Comparison of ENCODE assay signal across 14 mouse cellular contexts in genomic region chr19:41248968-41249367, GRCm38 (mm10). TPM values are rescaled to one million over a fixed set of nuclear protein-coding genes. Genes with fewer than 3 reads are reported as not detected.
DNase-seq lines count a peak whose midpoint lies in the region; ATAC-seq lines count a peak whose summit lies in the region.
"Had no signal": no experiment of that assay in that cellular context is flagged by ENCODE, and none has a peak within 500 bp of the region (broad histone marks: within the 10 kb centered on the region; RNA-seq: fewer than 3 reads in every experiment).

No protein-coding gene starts in this region.

- H3K9me3 ChIP-seq in embryonic facial prominence, embryonic 14.5 days (ENCODE audit: control insufficient read depth, low read length): no peaks in the 10 kb centered on the region
- H3K9me3 ChIP-seq in embryonic facial prominence, embryonic 10.5 days: no peaks in the 10 kb centered on the region
- H3K9me3 ChIP-seq in forebrain, embryonic 10.5 days: no peaks in the 10 kb centered on the region
- H3K9me3 ChIP-seq: forebrain, embryonic 13.5 days; liver, embryonic 12.5 days; stomach, embryonic 15.5 days had no signal

- no peak for ATAC-seq in embryonic facial prominence, embryonic 14.5 days (ENCODE audit: low read depth)
- ATAC-seq: forebrain, embryonic 13.5 days; liver, embryonic 12.5 days had no signal

- peak; percentile 59 for DNase-seq in embryonic facial prominence, embryonic 14.5 days (ENCODE audit: low spot score)
- no peak for DNase-seq in embryonic facial prominence, embryonic 10.5 days (ENCODE audit: low spot score)
- peak; percentile 18 to 25 for DNase-seq in kidney, adult 8-10 months
- DNase-seq in kidney, adult 18-20 months: no peak
- peak; percentile 35 for DNase-seq in kidney, postnatal 14 days
- DNase-seq in lung, postnatal 36 days: peak; percentile 41
- DNase-seq in forebrain, embryonic 10.5 days (ENCODE audit: extremely low spot score, low spot score): no peak
- no peak for DNase-seq in liver
- DNase-seq: adrenal gland, postnatal 10 days; cerebellum, postnatal 10 days; thymus, postnatal 25 days had no signal

- peaks cover 40% of the 10 kb centered on the region for H3K36me3 ChIP-seq in embryonic facial prominence, embryonic 14.5 days (ENCODE audit: control insufficient read depth, insufficient read depth, low read length)
- peaks cover 74% of the 10 kb centered on the region for H3K36me3 ChIP-seq in embryonic facial prominence, embryonic 10.5 days (replicated peaks)
- H3K36me3 ChIP-seq in forebrain, embryonic 10.5 days (replicated peaks): peaks cover 62% of the 10 kb centered on the region

- WGBS in embryonic facial prominence, embryonic 14.5 days: 59% methylated on average over 4 of the region's 4 CpGs
- WGBS in embryonic facial prominence, embryonic 10.5 days: 77% methylated on average over 4 of the region's 4 CpGs
- 80% methylated on average over 4 of the region's 4 CpGs for WGBS in forebrain, embryonic 10.5 days

- H3K4me3 ChIP-seq in embryonic facial prominence, embryonic 14.5 days (ENCODE audit: low read depth, low read length): no peak overlapping the region
- no peak overlapping the region for H3K4me3 ChIP-seq in embryonic facial prominence, embryonic 10.5 days
- no peak overlapping the region for H3K4me3 ChIP-seq in forebrain, embryonic 10.5 days
- H3K4me3 ChIP-seq: forebrain, embryonic 13.5 days; liver, embryonic 12.5 days; stomach, embryonic 15.5 days had no signal

- no peaks in the 10 kb centered on the region for H3K27me3 ChIP-seq in embryonic facial prominence, embryonic 14.5 days (replicated peaks; ENCODE audit: control insufficient read depth, insufficient read depth, low read length)
- no peaks in the 10 kb centered on the region for H3K27me3 ChIP-seq in embryonic facial prominence, embryonic 10.5 days (replicated peaks; ENCODE audit: low read depth, poor library complexity, severe bottlenecking)
- H3K27me3 ChIP-seq in forebrain, embryonic 10.5 days (ENCODE audit: poor library complexity, severe bottlenecking): no peaks in the 10 kb centered on the region
- H3K27me3 ChIP-seq: forebrain, embryonic 13.5 days; liver, embryonic 12.5 days; stomach, embryonic 15.5 days had no signal

- no peaks in the 10 kb centered on the region for H3K4me1 ChIP-seq in embryonic facial prominence, embryonic 14.5 days (ENCODE audit: control insufficient read depth, insufficient read depth, low read length)
- 0 out of 2 replicates have a peak, but pooled peaks cover 5% of the 10 kb centered on the region for H3K4me1 ChIP-seq in embryonic facial prominence, embryonic 10.5 days
- H3K4me1 ChIP-seq in forebrain, embryonic 10.5 days: no peaks in the 10 kb centered on the region
- H3K4me1 ChIP-seq: forebrain, embryonic 13.5 days; stomach, embryonic 15.5 days had no signal

- no peak overlapping the region for H3K27ac ChIP-seq in embryonic facial prominence, embryonic 14.5 days (replicated peaks; ENCODE audit: low read depth, low read length)
- no peak overlapping the region for H3K27ac ChIP-seq in embryonic facial prominence, embryonic 10.5 days (replicated peaks)
- no peak overlapping the region for H3K27ac ChIP-seq in forebrain, embryonic 10.5 days
- H3K27ac ChIP-seq: forebrain, embryonic 13.5 days; liver, embryonic 12.5 days; stomach, embryonic 15.5 days had no signal

- no peak overlapping the region for H3K4me2 ChIP-seq in embryonic facial prominence, embryonic 14.5 days (ENCODE audit: low read depth, low read length)
- H3K4me2 ChIP-seq: forebrain, embryonic 13.5 days; liver, embryonic 12.5 days; stomach, embryonic 15.5 days had no signal

- no peak overlapping the region for H3K9ac ChIP-seq in embryonic facial prominence, embryonic 14.5 days (ENCODE audit: low read depth, low read length)
- H3K9ac ChIP-seq: forebrain, embryonic 13.5 days; liver, embryonic 12.5 days; stomach, embryonic 15.5 days had no signal

RNA-seq across cellular contexts. Expression of gene Tm9sf3, which starts 14.8 kb away (rescaled TPM):
- 172 and 180 TPM in 2 replicates for polyA plus RNA-seq in embryonic facial prominence, embryonic 14.5 days (2014; fragmentation: Nextera tagmentation; extraction: Ambion mirVana)
- 95.9 and 96.9 TPM in 2 replicates for polyA plus RNA-seq in embryonic facial prominence, embryonic 10.5 days (2016; fragmentation: Nextera tagmentation; extraction: Ambion mirVana)
- 92.8 and 104 TPM in 2 replicates for polyA plus RNA-seq in forebrain, embryonic 10.5 days (2016; fragmentation: Nextera tagmentation; extraction: Ambion mirVana)

RNA-seq across cellular contexts. Expression of gene Tll2, which starts 42.3 kb away (rescaled TPM):
- polyA plus RNA-seq in embryonic facial prominence, embryonic 14.5 days (2014; fragmentation: Nextera tagmentation; extraction: Ambion mirVana): 0.82 and 1.2 TPM in 2 replicates
- 0.10 and 0.26 TPM in 2 replicates for polyA plus RNA-seq in embryonic facial prominence, embryonic 10.5 days (2016; fragmentation: Nextera tagmentation; extraction: Ambion mirVana)
- polyA plus RNA-seq in forebrain, embryonic 10.5 days (2016; fragmentation: Nextera tagmentation; extraction: Ambion mirVana): 1.1 and 1.2 TPM in 2 replicates
- polyA plus RNA-seq: liver, embryonic 12.5 days had no signal

Comparison
In these comparisons a context has a peak if more than half of its experiments do, and no peak if none do; other contexts are left out.
1. DNase-seq: peak in embryonic facial prominence, embryonic 14.5 days (single experiment), kidney, adult 8-10 months (2 of 2), kidney, postnatal 14 days (single experiment) and lung, postnatal 36 days (single experiment); none in embryonic facial prominence, embryonic 10.5 days (single experiment), kidney, adult 18-20 months (single experiment), forebrain, embryonic 10.5 days (single experiment) and liver (single experiment).